Mouse (Mus musculus) ovary, postnatal 36 days (tissue): ENCODE measurements at regions not wholly inside any gene's neighbourhood (a gene's known extent, or its start where the extent isn't known, plus 50 kb on each side); places are given as distances from the start of the nearest gene placed in this dataset.

ENCODE experiments used
- DNase-seq: peaks from one replicate; pipeline ENCODE4 v3.0.0; 2022; ENCODE audit warnings: low spot score, mixed read lengths

- DNase-seq, result no peak
These were observed 138.4 kb downstream of the Irs2 start for GRCm38 (mm10) chr8:10869866-10870265.

- no peak for DNase-seq
These were observed 141.4 kb downstream of the Irs2 start for GRCm38 (mm10) chr8:10866696-10867395.

- no peak for DNase-seq
These were observed 142.2 kb downstream of the Irs2 start for GRCm38 (mm10) chr8:10865941-10866513.

- DNase-seq, result no peak
These were observed 142.8 kb downstream of the Irs2 start for GRCm38 (mm10) chr8:10865415-10865821.

- no peak for DNase-seq
These were observed 145.8 kb downstream of the Irs2 start for GRCm38 (mm10) chr8:10862442-10862841.

GRCm38 (mm10) chr8:10860810-10861209 lies 147.4 kb downstream of the Irs2 start:
- no peak for DNase-seq

- DNase-seq, result no peak
These were observed 150.4 kb downstream of the Irs2 start for GRCm38 (mm10) chr8:10857874-10858273.

- no peak for DNase-seq
These were observed 151.1 kb downstream of the Irs2 start for GRCm38 (mm10) chr8:10856996-10857720.

- no peak for DNase-seq
These were observed 152.6 kb downstream of the Irs2 start for GRCm38 (mm10) chr8:10855696-10856095.

- DNase-seq, result no peak
These were observed 153.1 kb downstream of the Irs2 start for GRCm38 (mm10) chr8:10855131-10855530.

GRCm38 (mm10) chr8:10854600-10854999 lies 153.7 kb downstream of the Irs2 start:
- DNase-seq, result no peak

- DNase-seq, result no peak
These were observed 154.4 kb downstream of the Irs2 start for GRCm38 (mm10) chr8:10853901-10854300.

GRCm38 (mm10) chr8:10849916-10850315 lies 158.3 kb downstream of the Irs2 start:
- DNase-seq, result no peak

GRCm38 (mm10) chr8:10845607-10846006 lies 162.7 kb downstream of the Irs2 start:
- no peak for DNase-seq

GRCm38 (mm10) chr8:10840853-10841531 lies 167.3 kb downstream of the Irs2 start:
- DNase-seq, result no peak

GRCm38 (mm10) chr8:10840044-10840443 lies 168.2 kb downstream of the Irs2 start:
- DNase-seq, result no peak

GRCm38 (mm10) chr8:10835054-10835453 lies 173.2 kb downstream of the Irs2 start:
- no peak for DNase-seq

- DNase-seq, result no peak
These were observed 176.4 kb downstream of the Irs2 start for GRCm38 (mm10) chr8:10831864-10832263.

- no peak for DNase-seq
These were observed 177.0 kb downstream of the Irs2 start for GRCm38 (mm10) chr8:10831277-10831676.

GRCm38 (mm10) chr8:10830835-10831234 lies 177.4 kb downstream of the Irs2 start:
- no peak for DNase-seq

- DNase-seq, result no peak
These were observed 179.7 kb downstream of the Irs2 start for GRCm38 (mm10) chr8:10828580-10828979.

- DNase-seq, result no peak
These were observed 180.7 kb downstream of the Irs2 start for GRCm38 (mm10) chr8:10827560-10827959.

GRCm38 (mm10) chr8:10825981-10826380 lies 182.3 kb downstream of the Irs2 start:
- DNase-seq, result no peak
